Mouse (Mus musculus): ENCODE results near the gene Tor2a. TPM values are rescaled to one million over a fixed set of nuclear protein-coding genes. Genes with fewer than 3 reads are reported as not detected.

The Tor2a gene
- polyA plus RNA-seq (2014; fragmentation: Illumina TruSeq; extraction: RNeasy Lipid Tissue Mini Kit (QIAGEN cat#74804)), result 1.0 TPM

DNA sequence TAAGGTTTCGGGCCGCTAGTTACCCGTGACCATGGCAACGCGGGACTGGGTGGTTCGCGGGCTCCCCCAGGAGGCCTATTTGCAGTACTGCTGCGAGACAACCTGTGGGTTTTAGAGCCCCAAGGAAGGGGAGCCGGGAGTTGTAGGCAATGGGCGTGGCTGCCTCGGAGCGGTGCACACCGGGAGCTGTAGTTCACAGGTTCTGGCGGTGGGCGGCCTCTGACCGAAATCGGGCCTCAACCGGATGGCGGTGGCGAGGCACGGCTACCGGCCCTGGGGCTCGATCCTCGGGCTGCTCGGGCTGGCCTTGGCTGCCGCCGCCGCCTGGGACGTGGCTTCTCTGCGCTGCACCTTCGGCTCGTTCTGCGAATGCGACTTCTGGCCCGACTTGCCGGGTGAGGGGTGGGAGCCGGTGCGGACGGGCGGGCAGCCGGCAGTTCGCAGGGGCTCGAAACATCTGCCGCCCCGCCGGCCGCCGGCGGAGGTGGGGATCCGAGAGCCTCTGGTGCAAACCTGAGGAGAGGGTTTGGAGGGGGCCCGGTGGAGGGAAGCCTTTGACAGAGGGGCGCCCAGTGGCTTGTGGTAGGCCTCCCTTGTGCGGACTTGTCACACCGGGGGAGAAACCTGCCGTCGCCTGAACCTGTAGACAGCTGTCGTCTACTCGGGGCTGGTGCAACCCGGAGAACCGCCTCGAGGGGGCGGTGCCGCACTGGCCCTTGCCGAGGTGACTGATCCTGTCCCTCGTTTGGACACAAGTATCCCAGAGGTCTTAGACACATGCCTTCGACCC lies at the start of gene Tor2a:
Gene Tor2a (plus strand): TSS at position 179 of the 790 bp plus-strand sequence.

DNA sequence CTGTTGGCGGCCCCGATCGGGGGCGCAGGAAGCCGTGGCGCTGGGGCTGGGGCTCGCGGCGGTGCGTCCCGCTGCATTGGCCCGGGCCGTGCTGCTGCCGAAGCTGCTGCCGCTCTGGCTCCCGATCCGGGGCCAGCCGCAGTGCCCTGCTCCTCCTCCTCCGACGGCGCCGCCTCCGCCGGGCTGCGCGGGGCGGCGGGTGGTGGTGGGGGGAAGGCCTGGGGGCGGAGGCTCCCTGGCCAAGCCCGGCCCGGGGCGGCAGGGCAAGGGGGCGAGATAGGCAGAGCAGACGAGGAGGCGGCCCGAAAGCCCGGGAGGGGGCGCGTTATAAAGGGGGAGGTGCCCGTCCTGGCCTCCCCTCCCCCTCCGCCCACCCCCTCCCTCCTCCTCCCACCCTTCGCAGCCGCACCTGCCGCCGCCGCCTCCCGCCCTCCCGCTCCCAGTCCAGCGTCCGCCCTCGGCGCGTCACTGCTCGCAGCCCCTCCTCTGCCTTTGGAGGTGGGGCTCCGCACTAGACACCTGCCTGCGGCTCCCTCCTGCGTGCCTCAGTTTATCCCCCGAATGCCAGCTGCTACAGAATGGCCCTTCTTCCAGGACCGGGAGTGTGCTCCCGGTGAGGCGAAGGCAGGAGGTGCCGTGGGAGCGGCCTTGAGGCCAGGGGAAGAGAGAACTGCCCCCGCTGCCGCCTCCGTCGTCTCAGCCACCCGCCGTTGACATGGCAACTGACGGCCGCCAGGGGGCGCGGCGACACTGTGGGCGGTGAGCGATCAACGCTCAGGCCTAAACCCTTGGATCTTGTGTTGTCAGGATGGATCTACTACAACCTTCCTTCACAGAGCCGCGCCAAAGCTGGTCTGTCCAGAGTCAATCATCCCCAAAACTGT lies 43.9 kb upstream of the Tor2a start, which contains the start of gene Cdk9:
Gene Cdk9 (minus strand): TSS at position 143 of the 884 bp plus-strand sequence.

DNA sequence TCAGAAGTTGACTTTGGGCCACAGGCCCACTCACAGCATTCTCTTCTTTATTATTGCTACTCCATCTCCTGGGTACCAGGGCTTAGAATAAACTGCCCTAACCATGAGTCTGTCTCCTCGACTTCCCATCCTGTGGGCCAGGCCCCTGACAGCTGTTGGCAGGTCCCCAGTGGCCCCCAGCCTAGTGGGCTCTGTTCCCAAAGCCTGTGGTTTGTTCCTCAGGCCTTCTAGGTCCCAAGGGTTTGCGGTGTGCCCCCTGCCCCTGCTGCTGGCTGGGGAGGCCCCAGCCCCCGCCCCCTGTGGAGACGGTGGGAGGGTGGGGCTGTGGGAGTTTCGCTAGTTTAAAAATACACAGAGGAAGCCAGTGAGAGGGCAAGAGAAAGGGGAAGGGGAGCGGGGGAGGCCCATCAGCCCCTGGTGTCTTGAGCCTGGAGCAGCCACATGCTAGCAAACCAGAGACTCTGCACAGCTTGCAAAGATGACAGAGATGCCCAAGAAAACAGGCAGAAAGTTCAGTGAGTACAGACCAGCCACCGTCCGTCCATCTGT lies 36.3 kb upstream of the Tor2a start, which contains the start of gene Sh2d3c:
Gene Sh2d3c (plus strand): TSS at position 375 of the 549 bp plus-strand sequence.

DNA sequence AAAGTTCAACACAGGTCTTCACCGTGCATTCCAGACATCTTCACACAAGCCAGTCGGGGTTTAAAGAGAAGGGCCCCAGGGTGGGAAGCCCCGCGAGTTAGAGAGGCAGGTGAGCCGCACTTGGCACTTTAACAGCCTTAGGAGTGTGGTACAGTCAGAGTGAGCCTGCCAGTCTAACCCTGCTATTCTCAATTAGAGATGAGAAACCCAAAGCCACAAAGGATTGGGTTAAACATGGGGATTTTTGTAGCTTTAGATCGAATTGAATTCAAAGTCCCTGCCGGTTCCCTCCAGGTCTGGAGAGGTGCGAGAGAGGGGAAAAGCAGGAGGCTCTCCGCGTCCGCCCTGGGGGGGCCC lies 16.1 kb upstream of the Tor2a start, which contains the start of gene 6330409D20Rik:
Gene 6330409D20Rik (minus strand): TSS at position 101 of the 357 bp plus-strand sequence.

DNA sequence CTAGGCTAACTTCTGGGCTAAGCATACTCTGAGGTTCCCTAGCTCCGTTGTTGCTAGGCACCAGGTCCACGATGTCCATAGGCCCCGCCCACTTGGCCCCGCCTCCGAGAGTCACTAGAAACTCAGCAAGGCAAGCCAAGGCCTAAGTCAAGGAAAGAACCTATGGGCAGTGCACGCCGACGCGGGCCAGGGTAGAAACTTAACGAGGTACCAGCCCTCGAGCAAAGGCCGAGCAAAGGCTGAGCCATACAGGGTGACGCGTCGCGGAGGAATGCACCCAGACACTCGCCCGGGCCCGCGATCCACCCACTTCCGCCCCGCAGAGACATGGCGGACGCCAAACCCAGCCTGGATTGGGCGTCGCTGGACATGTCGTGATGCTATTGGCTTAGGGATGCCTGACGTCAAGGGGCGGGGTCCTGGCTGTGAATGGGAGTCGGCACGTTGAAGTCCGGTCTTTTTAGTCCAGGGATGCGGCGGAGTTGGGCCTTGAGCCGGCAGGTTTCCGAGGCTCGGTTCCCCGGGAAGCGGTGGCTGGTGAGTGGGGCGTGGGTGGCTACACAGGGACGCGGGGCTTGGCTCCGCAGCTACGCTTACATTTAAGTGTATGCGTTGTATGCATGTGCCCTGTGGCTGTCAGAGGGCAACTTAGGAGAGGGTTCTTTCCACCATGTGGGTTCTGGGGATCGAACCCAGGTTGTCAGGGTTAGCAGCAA lies 18.5 kb downstream of the Tor2a start, which contains the start of the genes Ttc16 and Ptrh1:
Gene Ttc16 (minus strand): TSS at position 275 of the 716 bp plus-strand sequence.
Gene Ptrh1 (plus strand): TSS at position 428 of the 716 bp plus-strand sequence.

DNA sequence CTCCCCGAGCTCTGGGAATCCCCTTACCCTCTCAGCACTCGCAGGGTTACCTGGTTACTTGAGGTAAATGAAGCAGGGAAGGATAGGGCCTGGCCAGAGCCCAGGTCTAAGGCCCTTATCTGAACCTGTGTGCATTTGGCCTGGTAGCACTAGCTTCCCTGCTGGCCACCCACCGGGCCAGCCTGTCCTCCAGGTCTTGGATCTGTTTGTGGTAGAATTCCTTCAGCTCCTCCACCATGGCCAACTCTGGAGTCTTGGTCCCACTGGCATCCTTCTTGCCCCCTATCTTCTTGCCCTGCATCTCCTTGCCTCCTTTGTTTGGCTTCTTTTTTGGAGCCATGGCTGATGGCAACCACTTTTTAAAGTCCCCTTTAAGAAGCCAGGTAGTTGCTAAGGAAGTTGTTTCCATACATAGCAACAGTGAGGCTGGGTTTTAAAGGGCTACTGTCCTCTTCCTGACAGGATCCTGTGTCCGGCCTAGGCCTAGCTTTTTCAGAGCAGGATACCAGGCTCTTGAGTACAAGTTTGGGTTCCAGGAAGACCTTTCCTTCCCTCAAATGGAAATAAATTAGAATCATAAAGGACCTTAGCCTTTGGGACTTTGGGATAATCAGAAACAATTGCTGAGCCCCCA lies 27.1 kb downstream of the Tor2a start, which contains the start of gene Cfap157:
Gene Cfap157 (minus strand): TSS at position 381 of the 634 bp plus-strand sequence.

Other genes with a start within 250 kb of the Tor2a start
- 4.4 TPM for gene Fam102a, start 221.9 kb upstream of the Tor2a start, polyA plus RNA-seq (2014; fragmentation: Illumina TruSeq; extraction: RNeasy Lipid Tissue Mini Kit (QIAGEN cat#74804))
- gene Dpm2, start 186.4 kb upstream of the Tor2a start, polyA plus RNA-seq (2014; fragmentation: Illumina TruSeq; extraction: RNeasy Lipid Tissue Mini Kit (QIAGEN cat#74804)), result 3.4 TPM
- gene Pip5kl1, start 182.4 kb upstream of the Tor2a start, polyA plus RNA-seq (2014; fragmentation: Illumina TruSeq; extraction: RNeasy Lipid Tissue Mini Kit (QIAGEN cat#74804)), result not detected
- not detected for gene 9430097D07Rik, start 181.6 kb upstream of the Tor2a start, polyA plus RNA-seq (2014; fragmentation: Illumina TruSeq; extraction: RNeasy Lipid Tissue Mini Kit (QIAGEN cat#74804))
- 1.8 TPM for gene St6galnac4, start 170.1 kb upstream of the Tor2a start, polyA plus RNA-seq (2014; fragmentation: Illumina TruSeq; extraction: RNeasy Lipid Tissue Mini Kit (QIAGEN cat#74804))
- gene St6galnac6, start 157.5 kb upstream of the Tor2a start, polyA plus RNA-seq (2014; fragmentation: Illumina TruSeq; extraction: RNeasy Lipid Tissue Mini Kit (QIAGEN cat#74804)), result 2.8 TPM
- 1.8 TPM for gene Ak1, start 135.5 kb upstream of the Tor2a start, polyA plus RNA-seq (2014; fragmentation: Illumina TruSeq; extraction: RNeasy Lipid Tissue Mini Kit (QIAGEN cat#74804))
- gene Eng, start 110.6 kb upstream of the Tor2a start, polyA plus RNA-seq (2014; fragmentation: Illumina TruSeq; extraction: RNeasy Lipid Tissue Mini Kit (QIAGEN cat#74804)), result 1.1 TPM
- gene Fpgs, start 53.1 kb upstream of the Tor2a start, polyA plus RNA-seq (2014; fragmentation: Illumina TruSeq; extraction: RNeasy Lipid Tissue Mini Kit (QIAGEN cat#74804)), result 1.2 TPM
- gene Cdk9, start 44.2 kb upstream of the Tor2a start, polyA plus RNA-seq (2014; fragmentation: Illumina TruSeq; extraction: RNeasy Lipid Tissue Mini Kit (QIAGEN cat#74804)), result 61.4 TPM
- 0.14 TPM for gene Sh2d3c, start 36.2 kb upstream of the Tor2a start, polyA plus RNA-seq (2014; fragmentation: Illumina TruSeq; extraction: RNeasy Lipid Tissue Mini Kit (QIAGEN cat#74804))
- not detected for gene 6330409D20Rik, start 16.2 kb upstream of the Tor2a start, polyA plus RNA-seq (2014; fragmentation: Illumina TruSeq; extraction: RNeasy Lipid Tissue Mini Kit (QIAGEN cat#74804))
- gene Ttc16, start 18.4 kb downstream of the Tor2a start, polyA plus RNA-seq (2014; fragmentation: Illumina TruSeq; extraction: RNeasy Lipid Tissue Mini Kit (QIAGEN cat#74804)), result 0.37 TPM
- not detected for gene Ptrh1, start 18.6 kb downstream of the Tor2a start, polyA plus RNA-seq (2014; fragmentation: Illumina TruSeq; extraction: RNeasy Lipid Tissue Mini Kit (QIAGEN cat#74804))
- not detected for gene Cfap157, start 27.2 kb downstream of the Tor2a start, polyA plus RNA-seq (2014; fragmentation: Illumina TruSeq; extraction: RNeasy Lipid Tissue Mini Kit (QIAGEN cat#74804))
- 5.5 TPM for gene Stxbp1, start 90.0 kb downstream of the Tor2a start, polyA plus RNA-seq (2014; fragmentation: Illumina TruSeq; extraction: RNeasy Lipid Tissue Mini Kit (QIAGEN cat#74804))
- 0.86 TPM for gene Fam129b, start 118.9 kb downstream of the Tor2a start, polyA plus RNA-seq (2014; fragmentation: Illumina TruSeq; extraction: RNeasy Lipid Tissue Mini Kit (QIAGEN cat#74804))
- gene Rpl12, start 204.3 kb downstream of the Tor2a start, polyA plus RNA-seq (2014; fragmentation: Illumina TruSeq; extraction: RNeasy Lipid Tissue Mini Kit (QIAGEN cat#74804)), result 239 TPM
- gene Lrsam1, start 204.4 kb downstream of the Tor2a start, polyA plus RNA-seq (2014; fragmentation: Illumina TruSeq; extraction: RNeasy Lipid Tissue Mini Kit (QIAGEN cat#74804)), result 6.4 TPM
- not detected for gene Slc2a8, start 224.8 kb downstream of the Tor2a start, polyA plus RNA-seq (2014; fragmentation: Illumina TruSeq; extraction: RNeasy Lipid Tissue Mini Kit (QIAGEN cat#74804))

Data from ovary, adult 10 weeks (tissue).